Mouse (Mus musculus): ENCODE measurements around the gene Il1r2.

DNA sequence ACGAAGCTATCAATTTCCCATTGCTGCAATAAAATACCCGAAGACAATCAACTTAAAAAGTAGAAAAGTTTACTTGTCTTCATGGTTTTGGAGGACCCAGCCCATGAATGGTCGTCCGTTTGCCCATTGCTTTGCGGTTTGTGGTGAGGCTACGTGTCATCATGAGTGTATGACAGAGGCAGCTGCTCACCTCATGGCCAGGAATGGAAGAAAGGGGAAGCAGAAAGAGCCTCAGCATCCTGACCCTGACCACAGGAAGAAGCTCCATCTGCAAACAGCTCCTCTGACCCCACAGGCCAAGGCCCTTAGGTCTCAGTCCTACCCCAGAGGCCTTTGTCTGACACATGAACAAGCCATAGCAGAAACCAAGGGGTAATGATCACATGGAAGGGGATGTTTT lies 22.7 kb upstream of the Il1r2 start:
- TF ChIP-seq CTCF (IDR thresholded peaks at IDR 0.05; ENCODE audit: low read depth): no peak
- no peak for TF ChIP-seq EP300 (IDR thresholded peaks at IDR 0.05; ENCODE audit: low read depth)
